Mouse (Mus musculus) lung, adult 2 months (tissue): ENCODE data around the gene Ets1. TPM values are rescaled to one million over a fixed set of nuclear protein-coding genes. Genes with fewer than 3 reads are reported as not detected.
A peak's percentile ranks its signal among the peaks of the same experiment; 100 is the strongest.

Experiments used
- DNase-seq: peaks from one replicate; pipeline ENCODE4 v3.0.0; 2022
- H3K4me1 ChIP-seq: fragments of 200-500 bp; 2 replicates; pipeline ENCODE4 v1.6.1; 2011; ENCODE audit warnings: low read length; ENCODE audit not compliant: control insufficient read depth, insufficient read depth
- H3K4me3 ChIP-seq: fragments of 200-500 bp; replicated peaks from 2 replicates; pipeline ENCODE3; 2011; ENCODE audit warnings: low read depth, mild to moderate bottlenecking, control low read depth, low read length; ENCODE audit errors: extremely low read depth
- CTCF ChIP-seq: fragments of 200-500 bp; IDR thresholded peaks from 2 replicates; pipeline ENCODE4 v1.5.1; 2011; ENCODE audit warnings: mild to moderate bottlenecking, low read length, control low read depth; ENCODE audit not compliant: insufficient read depth
- POLR2A ChIP-seq: fragments of 200-500 bp; IDR thresholded peaks from 2 replicates; pipeline ENCODE4 v1.6.1; 2011; ENCODE audit warnings: low read depth, mild to moderate bottlenecking, control low read depth, low read length, borderline replicate concordance; ENCODE audit errors: extremely low read depth
- WGBS: fragments of 180-500 bp; shearing (Covaris S2); methylation state at CpG from one replicate; pipeline ENCODE4 v1.1.7; 2018; 5-methylcytosine and 5-hydroxymethylcytosine counted together
- polyA plus RNA-seq: library from polyadenylated mRNA; depleted of rRNA; stranded (reverse); fragments of >200 nt; gene quantifications from 2 replicates; pipeline ENCODE4 v1.2.3, GENCODE M21; 2012

Ets1 gene
- polyA plus RNA-seq, 1 experiment: 67.2 TPM

GRCm38 (mm10) chr9:32708491-32708890 is 72.5 kb downstream of the Ets1 start:
- no peak for DNase-seq
- Histone ChIP-seq H3K4me1 (peaks cover 69% of the 10 kb centered on the region), H3K4me3 (no peak overlapping the region)
- TF ChIP-seq POLR2A: no peak
- no peak for TF ChIP-seq CTCF
- 34% methylated on average over 6 of the region's 6 CpGs for WGBS

DNA sequence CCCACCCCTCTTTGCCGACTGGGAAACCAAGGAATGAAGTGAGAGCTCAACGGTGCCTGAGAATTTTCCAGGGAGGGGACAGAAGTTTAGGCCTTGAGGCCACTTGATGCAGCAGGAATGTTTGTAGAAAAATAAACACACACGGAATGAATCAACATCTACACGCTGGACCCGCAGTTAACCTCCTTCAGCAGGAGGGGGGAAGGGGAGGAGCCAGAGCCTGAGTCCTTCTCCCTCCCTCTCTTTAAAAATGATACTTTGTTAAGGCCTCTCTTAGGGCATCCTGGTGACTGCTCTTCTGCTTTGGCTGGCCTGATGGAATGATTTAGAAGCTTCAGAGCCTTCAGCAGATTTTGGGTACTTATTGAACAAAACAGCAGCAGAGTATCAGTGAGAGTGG is 73.3 kb downstream of the Ets1 start:
- TF ChIP-seq POLR2A (no peak), CTCF (no peak)
- 3% methylated on average over 5 of the region's 5 CpGs for WGBS
- no peak overlapping the region for H3K4me3 ChIP-seq
- peak; percentile 49 for DNase-seq
- H3K4me1 ChIP-seq: peaks cover 64% of the 10 kb centered on the region

DNA sequence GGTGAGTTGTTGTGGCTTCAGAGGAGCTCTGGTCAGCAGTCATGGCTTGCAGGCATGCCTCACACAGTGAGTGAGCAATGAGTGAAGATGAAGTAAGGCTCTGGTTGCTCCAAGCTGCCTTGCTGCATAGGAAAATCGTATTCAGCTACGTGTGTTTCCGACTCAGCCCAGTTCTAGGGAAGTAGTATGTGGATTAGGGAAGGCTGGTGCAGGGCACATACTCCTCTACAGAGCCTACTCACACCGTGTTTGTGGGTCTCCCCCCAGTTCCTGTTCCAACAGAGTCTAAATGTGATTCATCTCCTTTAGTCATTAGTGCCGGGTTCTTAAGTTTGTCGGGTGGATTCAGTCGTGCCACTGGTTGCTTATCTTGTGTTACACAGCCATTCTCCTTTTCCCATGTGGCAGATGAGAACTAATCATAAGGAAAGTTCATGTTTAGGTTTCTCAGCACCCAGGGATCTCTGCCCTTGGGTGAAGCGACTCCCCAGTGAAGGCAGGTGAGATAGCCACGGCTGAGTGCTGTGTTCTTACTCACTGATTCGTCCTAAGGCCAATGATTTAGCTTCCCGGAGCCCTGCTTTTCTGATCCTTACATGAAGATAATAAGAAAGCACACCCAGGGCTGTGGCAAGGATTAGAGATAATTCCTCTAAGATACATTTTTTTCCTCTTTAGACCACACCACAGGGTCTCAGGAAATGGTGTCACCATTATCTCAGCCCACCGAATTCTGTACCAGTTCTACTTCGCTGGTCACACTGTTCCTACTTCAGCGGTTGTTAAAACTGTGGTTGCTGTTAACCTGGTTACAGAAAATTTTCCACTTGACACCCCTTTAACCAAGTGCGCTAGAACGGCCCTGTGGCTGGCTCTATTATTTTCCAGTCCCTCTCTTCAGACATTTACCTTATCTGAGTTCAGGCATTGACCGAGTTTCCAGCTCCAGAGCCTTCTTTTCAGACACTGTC is 74.0 kb downstream of the Ets1 start:
- peaks cover 66% of the 10 kb centered on the region for H3K4me1 ChIP-seq
- 36% methylated on average over 17 of the region's 17 CpGs for WGBS
- no peak for DNase-seq
- TF ChIP-seq CTCF (no peak), POLR2A (no peak)
- H3K4me3 ChIP-seq: no peak overlapping the region

GRCm38 (mm10) chr9:32710987-32711652 is 75.1 kb downstream of the Ets1 start:
- no peak overlapping the region for H3K4me3 ChIP-seq
- WGBS: 34% methylated on average over 12 of the region's 12 CpGs
- peaks cover 61% of the 10 kb centered on the region for H3K4me1 ChIP-seq
- TF ChIP-seq POLR2A (no peak), CTCF (no peak)
- DNase-seq: no peak

GRCm38 (mm10) chr9:32711768-32712167 is 75.7 kb downstream of the Ets1 start:
- DNase-seq: no peak
- no peak for TF ChIP-seq POLR2A
- no peak for TF ChIP-seq CTCF
- 49% methylated on average over 4 of the region's 4 CpGs for WGBS
- no peak overlapping the region for H3K4me3 ChIP-seq
- H3K4me1 ChIP-seq: peaks cover 62% of the 10 kb centered on the region

- no peak for TF ChIP-seq POLR2A
- TF ChIP-seq CTCF: no peak
- Histone ChIP-seq H3K4me1 (peaks cover 64% of the 10 kb centered on the region), H3K4me3 (no peak overlapping the region)
- DNase-seq: no peak
- WGBS: 56% methylated on average over 7 of the region's 7 CpGs
Measured at GRCm38 (mm10) chr9:32712383-32712910, 76.4 kb downstream of the Ets1 start.

GRCm38 (mm10) chr9:32713106-32713505 is 77.1 kb downstream of the Ets1 start:
- WGBS: 24% methylated on average over 1 of the region's 1 CpGs
- Histone ChIP-seq H3K4me3 (no peak overlapping the region), H3K4me1 (peaks cover 68% of the 10 kb centered on the region)
- TF ChIP-seq POLR2A (no peak), CTCF (no peak)
- no peak for DNase-seq

GRCm38 (mm10) chr9:32713790-32714189 is 77.8 kb downstream of the Ets1 start:
- Histone ChIP-seq H3K4me3 (no peak overlapping the region), H3K4me1 (peaks cover 69% of the 10 kb centered on the region)
- DNase-seq: no peak
- TF ChIP-seq CTCF (no peak), POLR2A (no peak)
- 36% methylated on average over 4 of the region's 4 CpGs for WGBS

GRCm38 (mm10) chr9:32714487-32714886 is 78.5 kb downstream of the Ets1 start:
- no peak overlapping the region for H3K4me3 ChIP-seq
- DNase-seq: no peak
- TF ChIP-seq CTCF: no peak
- no peak for TF ChIP-seq POLR2A
- 33% methylated on average over 7 of the region's 7 CpGs for WGBS
- H3K4me1 ChIP-seq: peaks cover 70% of the 10 kb centered on the region
